Mouse (Mus musculus) MEL (cell line): ENCODE measurements around the gene Hsph1.

ENCODE experiments used
- CTCF ChIP-seq, 3 experiments: IDR thresholded peaks in 2 of 3; conservative IDR thresholded peaks in 1 of 3; 2 replicates each; pipeline ENCODE4 v1.5.1; 2011 to 2012; ENCODE audit warnings: low read length in 3 of 3, low read depth in 2 of 3, mild to moderate bottlenecking in 2 of 3, improper control_type of control experiment in 1 of 3, inconsistent platforms in 1 of 3, mixed read lengths in 1 of 3, moderate library complexity in 1 of 3; ENCODE audit not compliant: control insufficient read depth in 1 of 3, insufficient read depth in 1 of 3, poor library complexity in 1 of 3, severe bottlenecking in 1 of 3
- E2F4 ChIP-seq: IDR thresholded peaks from 2 replicates; pipeline ENCODE4 v1.6.1; 2011; ENCODE audit warnings: low read depth, low read length, improper control_type of control experiment, borderline replicate concordance
- GABPA ChIP-seq: IDR thresholded peaks from 2 replicates; pipeline ENCODE4 v1.6.1; 2012; ENCODE audit warnings: low read depth, mild to moderate bottlenecking, inconsistent platforms, low read length, improper control_type of control experiment, moderate library complexity
- GATA1 ChIP-seq: IDR thresholded peaks from 2 replicates; pipeline ENCODE4 v1.6.1; 2011; ENCODE audit warnings: low read depth, low read length, improper control_type of control experiment
- MEF2A ChIP-seq: IDR thresholded peaks from 2 replicates; pipeline ENCODE4 v1.6.1; 2014; ENCODE audit warnings: low read depth, mild to moderate bottlenecking, inconsistent platforms, low read length, improper control_type of control experiment; ENCODE audit not compliant: poor library complexity, insufficient replicate concordance, severe bottlenecking; ENCODE audit errors: extremely low read depth
- NELFE ChIP-seq: IDR thresholded peaks from 2 replicates; pipeline ENCODE4 v1.6.1; 2011; ENCODE audit warnings: low read depth, low read length, improper control_type of control experiment
- NRF1 ChIP-seq: IDR thresholded peaks from 2 replicates; pipeline ENCODE4 v1.6.1; 2014; ENCODE audit warnings: low read depth, mild to moderate bottlenecking, inconsistent platforms, low read length, improper control_type of control experiment, moderate library complexity; ENCODE audit not compliant: poor library complexity, insufficient read depth, severe bottlenecking
- POLR2A ChIP-seq, 2 experiments: IDR thresholded peaks; 2 replicates each; pipeline ENCODE4 v1.6.1; 2011 to 2012; ENCODE audit warnings: low read length in 2 of 2, mild to moderate bottlenecking in 2 of 2, control low read depth in 1 of 2, improper control_type of control experiment in 1 of 2, low read depth in 1 of 2, moderate library complexity in 1 of 2; ENCODE audit not compliant: control insufficient read depth in 1 of 2, insufficient read depth in 1 of 2, poor library complexity in 1 of 2

DNA sequence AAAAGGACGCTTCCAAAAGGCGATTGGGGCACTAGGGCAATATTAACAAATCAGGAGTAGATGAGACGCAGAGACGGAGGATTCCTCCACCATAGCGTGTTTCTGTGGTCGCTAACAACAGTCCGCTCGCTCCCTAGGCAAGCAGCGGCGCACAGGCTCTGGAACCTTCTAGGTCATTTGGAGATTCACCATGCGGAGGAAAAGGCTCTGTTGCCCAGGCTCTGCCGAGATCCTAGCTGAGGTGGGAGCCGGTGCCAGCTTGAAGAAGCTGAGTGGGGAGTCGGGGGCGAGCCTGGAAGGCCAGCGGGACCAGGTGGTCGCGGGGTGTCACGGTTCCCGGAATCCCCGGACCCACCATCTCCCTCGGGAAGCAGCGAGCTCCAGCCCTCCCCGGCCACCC is 620 bp downstream of the Hsph1 start:
- TF ChIP-seq POLR2A (IDR thresholded peaks at IDR 0.05; ENCODE audit: control insufficient read depth in 1 of 2, insufficient read depth in 1 of 2, low read depth in 1 of 2, low read length in 2 of 2, poor library complexity in 1 of 2), result no peak
- TF ChIP-seq MEF2A, result no peak
- TF ChIP-seq E2F4, result no peak
- TF ChIP-seq GABPA, result no peak
- TF ChIP-seq GATA1, result no peak
- no peak for TF ChIP-seq NRF1
- no peak for TF ChIP-seq NELFE
- no peak for TF ChIP-seq CTCF (IDR thresholded peaks at IDR 0.05 in 2 of 3, conservative IDR thresholded peaks at IDR 0.05 in 1 of 3; ENCODE audit: control insufficient read depth in 1 of 3, insufficient read depth in 1 of 3, low read depth in 2 of 3, low read length in 3 of 3, poor library complexity in 1 of 3, severe bottlenecking in 1 of 3)
